Mouse (Mus musculus): ENCODE data around the gene Pin1. TPM values are rescaled to one million over a fixed set of nuclear protein-coding genes. Genes with fewer than 3 reads are reported as not detected.
"Not testable (repeated sequence)": the region's sequence is repeated elsewhere in the genome, so short reads cannot be mapped to it uniquely, and the experiment has no call there.

Gene Pin1
- 55.8 and 61.2 TPM in 2 replicates for polyA plus RNA-seq (2015; fragmentation: Nextera tagmentation; extraction: Ambion mirVana)

DNA sequence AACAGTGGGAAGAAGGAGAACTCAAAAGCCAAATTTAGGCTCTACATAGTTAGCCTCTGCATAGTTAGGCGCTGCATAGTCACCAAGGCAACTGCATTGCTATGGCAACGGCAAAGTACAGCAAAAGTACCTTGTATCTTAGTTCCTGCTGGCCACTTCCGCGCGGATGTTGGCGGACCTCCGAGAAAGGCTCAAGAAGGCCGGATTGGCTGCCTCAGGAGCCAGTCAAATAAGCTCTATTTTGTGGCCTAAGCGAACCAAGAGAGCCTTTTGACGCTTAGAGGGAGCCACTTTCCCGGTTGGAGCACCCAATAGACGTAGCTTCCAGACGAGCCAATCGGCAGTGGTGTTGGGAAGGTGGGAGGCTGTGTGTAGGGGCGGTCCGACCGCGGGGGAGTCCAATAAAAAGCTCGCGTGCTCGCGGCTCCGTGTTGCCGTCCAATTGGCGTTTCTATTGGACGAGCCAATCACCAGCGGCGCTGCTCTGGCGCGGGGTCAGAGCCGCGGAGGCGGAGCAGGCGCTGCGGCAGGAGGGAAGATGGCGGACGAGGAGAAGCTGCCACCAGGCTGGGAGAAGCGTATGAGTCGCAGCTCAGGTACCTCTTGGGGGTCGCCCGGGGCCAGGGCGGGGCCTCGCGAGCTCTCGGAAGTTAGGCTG is at the start of gene Pin1:
Pin1 (plus strand) TSS at position 494 of the 658 bp plus-strand sequence.
- Histone ChIP-seq H3K4me2 (replicated peaks; ENCODE audit: low read depth, low read length) (peak within 1 kb of the TSS; percentile 76), H3K4me3 (ENCODE audit: low read length) (peak within 1 kb of the TSS; percentile 88), H3K27me3 (ENCODE audit: insufficient read depth, low read length) (no peaks in the 10 kb centered on the region), H3K9ac (replicated peaks; ENCODE audit: low read length) (peak within 1 kb of the TSS; percentile 87), H3K4me1 (ENCODE audit: insufficient read depth, low read length) (peaks cover 21% of the 10 kb centered on the region), H3K27ac (ENCODE audit: low read length) (peak within 1 kb of the TSS; percentile 33), H3K9me3 (ENCODE audit: low read length) (no peaks in the 10 kb centered on the region), H3K36me3 (ENCODE audit: insufficient read depth, low read length) (peaks cover 25% of the 10 kb centered on the region)
- under 1% methylated on average over 45 of the region's 45 CpGs for WGBS
- ATAC-seq (ENCODE audit: low FRiP score, low TSS enrichment), result peak; percentile 99

DNA sequence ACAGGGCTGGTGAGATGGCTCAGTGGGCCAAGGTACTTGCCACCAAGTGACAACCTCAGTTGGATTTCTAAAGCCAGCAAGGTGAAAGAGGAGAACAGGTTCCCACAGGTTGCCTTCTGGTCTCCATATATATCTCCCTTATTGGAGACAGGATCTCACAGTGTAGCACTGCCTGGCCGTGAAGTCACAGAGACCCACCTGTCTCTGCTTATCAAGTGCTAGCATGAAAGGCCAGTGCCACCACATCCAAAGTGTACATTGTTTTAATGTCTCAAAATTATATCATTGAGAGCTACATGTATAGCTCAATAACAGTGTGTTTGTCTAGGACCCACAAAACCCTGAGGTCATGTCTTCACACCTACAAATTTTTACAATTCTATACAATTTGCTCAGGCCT is 45.6 kb upstream of the Pin1 start:
- no peaks in the 10 kb centered on the region; the same call in 1 of the 2 replicates for H3K9me3 ChIP-seq (ENCODE audit: low read length)
- no peak overlapping the region for H3K4me2 ChIP-seq (replicated peaks; ENCODE audit: low read depth, low read length)
- no peak overlapping the region for H3K27ac ChIP-seq (ENCODE audit: low read length)
- peaks cover 6% of the 10 kb centered on the region for H3K4me1 ChIP-seq (ENCODE audit: insufficient read depth, low read length)
- no peak overlapping the region for H3K4me3 ChIP-seq (ENCODE audit: low read length)
- no peaks in the 10 kb centered on the region for H3K27me3 ChIP-seq (ENCODE audit: insufficient read depth, low read length)
- peaks cover 6% of the 10 kb centered on the region; the same call in 1 of the 2 replicates for H3K36me3 ChIP-seq (ENCODE audit: insufficient read depth, low read length)
- H3K9ac ChIP-seq (replicated peaks; ENCODE audit: low read length), result no peak overlapping the region
- no peak for ATAC-seq (ENCODE audit: low FRiP score, low TSS enrichment)
- 97% methylated on average over 1 of the region's 1 CpGs for WGBS

DNA sequence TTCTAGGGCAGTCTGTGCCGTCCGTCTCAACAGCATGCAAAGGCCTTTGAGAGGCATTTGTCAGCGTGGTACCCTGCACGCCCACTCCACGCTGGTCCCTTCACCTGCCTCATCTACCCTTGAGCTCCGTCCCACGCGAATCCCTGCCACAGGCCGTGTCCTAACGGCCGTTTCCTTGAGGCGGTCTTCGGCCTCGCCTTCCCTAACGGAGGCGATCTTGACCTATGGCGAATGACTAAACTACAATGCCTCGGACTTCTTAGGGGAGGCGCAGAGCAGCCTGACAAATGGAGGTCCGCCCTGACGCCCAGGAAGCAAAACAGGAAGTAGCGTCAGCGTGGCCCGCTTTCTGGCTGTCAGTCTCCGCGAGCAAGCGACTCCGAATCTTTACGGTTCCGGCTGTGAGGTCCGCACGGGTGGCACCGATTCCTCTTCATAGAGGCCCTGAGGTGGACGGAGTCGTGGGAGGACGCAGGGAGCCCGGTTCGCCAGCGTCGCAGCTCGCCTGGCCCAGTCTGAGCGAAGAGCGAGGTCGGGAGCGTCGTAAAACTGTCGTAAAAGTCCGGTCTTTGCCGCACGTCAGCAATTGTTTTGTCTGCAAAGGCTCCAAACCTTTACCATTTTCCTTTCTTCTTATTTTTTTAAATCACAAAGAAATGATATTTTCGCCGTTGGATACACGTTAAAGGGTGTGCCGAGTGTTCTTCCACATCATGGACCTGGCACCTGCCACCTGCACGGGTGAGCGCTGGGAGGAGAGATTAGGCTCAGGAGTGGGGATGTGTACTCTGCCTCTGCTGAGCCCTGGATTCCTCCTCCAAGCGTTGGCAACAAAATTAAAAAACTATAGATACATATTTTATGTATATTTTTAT is 44.6 kb upstream of the Pin1 start:
- peak overlapping the region; percentile 98 for H3K27ac ChIP-seq (ENCODE audit: low read length)
- ATAC-seq (ENCODE audit: low FRiP score, low TSS enrichment), result peak; percentile 92
- H3K36me3 ChIP-seq (ENCODE audit: insufficient read depth, low read length), result peaks cover 6% of the 10 kb centered on the region; the same call in 1 of the 2 replicates
- H3K9me3 ChIP-seq (ENCODE audit: low read length), result no peaks in the 10 kb centered on the region; the same call in 1 of the 2 replicates
- peak overlapping the region; percentile 65 for H3K4me2 ChIP-seq (replicated peaks; ENCODE audit: low read depth, low read length)
- peaks cover 6% of the 10 kb centered on the region for H3K4me1 ChIP-seq (ENCODE audit: insufficient read depth, low read length)
- peak overlapping the region; percentile 86 for H3K9ac ChIP-seq (replicated peaks; ENCODE audit: low read length)
- H3K4me3 ChIP-seq (ENCODE audit: low read length), result peak overlapping the region; percentile 65
- H3K27me3 ChIP-seq (ENCODE audit: insufficient read depth, low read length), result no peaks in the 10 kb centered on the region
- under 1% methylated on average over 57 of the region's 57 CpGs for WGBS

DNA sequence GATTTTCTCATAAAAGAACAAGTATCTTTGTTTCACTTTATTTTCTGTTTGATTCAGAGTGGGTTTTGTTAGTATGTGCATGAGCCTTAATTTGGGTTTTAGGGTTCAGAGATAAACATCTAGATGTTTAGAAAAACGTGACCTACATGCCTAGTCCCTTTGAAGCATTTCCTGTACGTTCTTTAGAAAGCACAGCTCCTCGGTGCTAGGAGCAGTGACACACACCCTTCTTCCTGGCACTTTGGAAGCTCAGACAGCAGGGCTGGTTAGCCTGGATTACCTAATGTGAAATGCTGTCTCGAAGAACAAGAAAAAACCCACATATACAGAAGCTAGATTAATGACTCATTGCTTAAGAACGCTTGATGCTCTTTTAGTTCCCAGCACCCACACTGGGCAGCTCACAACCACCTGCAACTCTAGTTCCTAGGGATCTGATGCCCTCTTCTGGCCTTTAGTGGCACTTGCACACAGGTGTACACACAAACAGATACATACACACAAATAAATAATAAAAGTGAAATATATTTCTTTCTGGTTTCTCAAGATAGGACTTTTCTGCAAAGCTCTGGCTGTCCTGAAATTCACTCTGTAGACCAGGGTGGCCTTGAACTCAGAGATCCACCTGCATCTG is 41.9 kb upstream of the Pin1 start:
- no peak for ATAC-seq (ENCODE audit: low FRiP score, low TSS enrichment)
- Histone ChIP-seq H3K27ac (ENCODE audit: low read length) (no peak overlapping the region), H3K4me3 (ENCODE audit: low read length) (no peak overlapping the region), H3K9me3 (ENCODE audit: low read length) (no peaks in the 10 kb centered on the region; the same call in 1 of the 2 replicates), H3K9ac (replicated peaks; ENCODE audit: low read length) (no peak overlapping the region), H3K4me2 (replicated peaks; ENCODE audit: low read depth, low read length) (no peak overlapping the region), H3K27me3 (ENCODE audit: insufficient read depth, low read length) (no peaks in the 10 kb centered on the region), H3K36me3 (ENCODE audit: insufficient read depth, low read length) (peaks cover 6% of the 10 kb centered on the region; the same call in 1 of the 2 replicates), H3K4me1 (ENCODE audit: insufficient read depth, low read length) (peaks cover 6% of the 10 kb centered on the region)
- WGBS, result 81% methylated on average over 5 of the region's 5 CpGs

DNA sequence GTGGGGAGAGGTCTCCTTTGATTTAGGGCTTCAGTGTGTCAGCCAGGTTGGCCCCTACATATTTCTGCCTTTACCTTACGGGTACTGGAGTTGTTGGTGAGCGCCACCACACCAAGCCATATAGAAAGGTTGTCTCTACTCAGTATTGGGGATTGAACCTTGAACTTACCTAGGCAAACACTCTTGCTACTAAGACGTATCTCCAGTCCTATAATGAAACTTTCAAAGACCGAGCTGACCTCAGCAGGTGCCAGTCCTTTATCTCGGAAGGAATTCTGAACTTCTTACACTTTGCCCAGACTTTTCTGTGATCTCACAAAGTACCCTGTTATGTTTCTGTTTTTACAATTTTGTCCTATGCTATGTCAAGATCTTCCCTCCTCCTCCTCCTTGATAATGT is 39.9 kb upstream of the Pin1 start:
- Histone ChIP-seq H3K27me3 (ENCODE audit: insufficient read depth, low read length) (no peaks in the 10 kb centered on the region), H3K4me3 (ENCODE audit: low read length) (no peak overlapping the region), H3K9me3 (ENCODE audit: low read length) (no peaks in the 10 kb centered on the region; the same call in 1 of the 2 replicates), H3K4me1 (ENCODE audit: insufficient read depth, low read length) (no peaks in the 10 kb centered on the region), H3K27ac (ENCODE audit: low read length) (no peak overlapping the region), H3K4me2 (replicated peaks; ENCODE audit: low read depth, low read length) (no peak overlapping the region), H3K36me3 (ENCODE audit: insufficient read depth, low read length) (peaks cover 6% of the 10 kb centered on the region; the same call in 1 of the 2 replicates), H3K9ac (replicated peaks; ENCODE audit: low read length) (no peak overlapping the region)
- 72% methylated on average over 5 of the region's 5 CpGs for WGBS
- ATAC-seq (ENCODE audit: low FRiP score, low TSS enrichment), result no peak

DNA sequence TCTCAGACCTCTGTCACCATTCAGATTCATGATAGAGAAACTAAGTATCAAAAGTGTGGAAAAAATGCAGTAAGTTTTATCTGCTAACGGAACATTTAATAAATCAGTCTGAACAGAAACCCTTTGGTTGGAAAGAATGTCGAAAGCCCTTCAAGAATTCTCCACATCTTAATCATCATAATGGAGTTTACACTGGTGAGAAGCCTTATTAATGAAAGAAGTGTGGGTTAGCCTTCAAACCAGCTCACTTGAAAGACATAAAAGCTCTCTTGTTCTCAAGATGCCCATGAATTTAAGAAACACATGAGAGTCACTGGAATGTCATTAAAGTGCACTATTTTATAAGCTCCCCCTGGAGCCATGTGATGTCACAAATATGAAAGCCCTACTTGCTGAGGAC is 35.2 kb upstream of the Pin1 start:
- no peaks in the 10 kb centered on the region for H3K9me3 ChIP-seq (ENCODE audit: low read length)
- no peak overlapping the region for H3K27ac ChIP-seq (ENCODE audit: low read length)
- H3K36me3 ChIP-seq (ENCODE audit: insufficient read depth, low read length), result no peaks in the 10 kb centered on the region
- H3K27me3 ChIP-seq (ENCODE audit: insufficient read depth, low read length), result no peaks in the 10 kb centered on the region
- no peak for ATAC-seq (ENCODE audit: low FRiP score, low TSS enrichment)
- H3K4me3 ChIP-seq (ENCODE audit: low read length), result no peak overlapping the region
- WGBS, result 86% methylated on average over 2 of the region's 2 CpGs
- no peak overlapping the region for H3K9ac ChIP-seq (replicated peaks; ENCODE audit: low read length)
- H3K4me1 ChIP-seq (ENCODE audit: insufficient read depth, low read length), result no peaks in the 10 kb centered on the region
- no peak overlapping the region for H3K4me2 ChIP-seq (replicated peaks; ENCODE audit: low read depth, low read length)

DNA sequence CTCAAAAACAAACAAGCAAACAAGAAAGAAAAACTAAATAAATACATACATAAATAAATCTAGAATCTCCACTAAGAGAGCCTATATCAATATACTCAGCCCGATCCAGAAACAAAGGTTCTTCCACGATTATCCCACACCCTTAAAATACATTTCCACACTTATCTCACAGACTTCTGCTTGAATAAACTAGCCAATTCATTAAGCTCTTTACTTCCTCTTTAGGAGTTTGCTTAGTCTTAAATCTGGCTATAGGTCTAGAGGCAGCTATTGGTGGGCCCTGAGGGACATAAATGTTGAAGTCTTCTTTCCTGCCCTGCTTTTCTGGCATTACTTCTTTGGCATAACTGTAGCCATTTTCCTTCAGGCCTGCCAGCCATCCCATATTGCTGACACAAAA is 20.6 kb upstream of the Pin1 start:
- H3K27me3 ChIP-seq (ENCODE audit: insufficient read depth, low read length), result no peaks in the 10 kb centered on the region
- 98% methylated on average over 2 of the region's 2 CpGs for WGBS

DNA sequence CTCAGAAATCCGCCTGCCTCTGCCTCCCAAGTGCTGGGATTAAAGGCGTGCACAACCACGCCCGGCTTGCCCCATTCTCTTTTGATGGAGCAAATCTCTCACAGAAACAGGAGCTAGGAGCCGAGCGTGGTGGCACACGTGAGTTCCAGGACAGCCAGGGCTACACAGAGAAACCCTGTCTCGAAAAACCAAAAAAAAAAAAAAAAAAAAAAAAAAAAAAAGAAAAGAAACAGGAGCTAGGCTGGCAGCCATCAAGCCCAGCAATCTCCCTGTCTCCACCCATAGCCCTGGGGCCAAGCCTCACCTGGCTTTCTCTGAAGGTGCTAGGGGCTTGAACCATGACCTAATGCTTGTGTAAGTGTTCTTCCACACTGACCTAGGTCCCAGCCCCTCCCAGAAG is 16.2 kb upstream of the Pin1 start:
- not testable (repeated sequence) for H3K27me3 ChIP-seq (ENCODE audit: insufficient read depth, low read length); H3K27ac ChIP-seq (ENCODE audit: low read length); H3K9ac ChIP-seq (replicated peaks; ENCODE audit: low read length); H3K9me3 ChIP-seq (ENCODE audit: low read length); H3K4me3 ChIP-seq (ENCODE audit: low read length); H3K4me2 ChIP-seq (replicated peaks; ENCODE audit: low read depth, low read length); H3K4me1 ChIP-seq (ENCODE audit: insufficient read depth, low read length); ATAC-seq (ENCODE audit: low FRiP score, low TSS enrichment)
- peaks cover 24% of the 10 kb centered on the region for H3K36me3 ChIP-seq (ENCODE audit: insufficient read depth, low read length)
- 88% methylated on average over 8 of the region's 8 CpGs for WGBS

More for the DNA sequence above, 20.6 kb upstream of the Pin1 start:
- no peak for ATAC-seq (ENCODE audit: low FRiP score, low TSS enrichment)
- H3K27ac ChIP-seq (ENCODE audit: low read length), result no peak overlapping the region
- H3K4me2 ChIP-seq (replicated peaks; ENCODE audit: low read depth, low read length), result no peak overlapping the region
- H3K4me3 ChIP-seq (ENCODE audit: low read length), result no peak overlapping the region
- H3K9me3 ChIP-seq (ENCODE audit: low read length), result no peaks in the 10 kb centered on the region
- 0 out of 2 replicates have a peak, but pooled peaks cover 2% of the 10 kb centered on the region for H3K36me3 ChIP-seq (ENCODE audit: insufficient read depth, low read length)
- H3K4me1 ChIP-seq (ENCODE audit: insufficient read depth, low read length), result no peaks in the 10 kb centered on the region
- H3K9ac ChIP-seq (replicated peaks; ENCODE audit: low read length), result no peak overlapping the region

DNA sequence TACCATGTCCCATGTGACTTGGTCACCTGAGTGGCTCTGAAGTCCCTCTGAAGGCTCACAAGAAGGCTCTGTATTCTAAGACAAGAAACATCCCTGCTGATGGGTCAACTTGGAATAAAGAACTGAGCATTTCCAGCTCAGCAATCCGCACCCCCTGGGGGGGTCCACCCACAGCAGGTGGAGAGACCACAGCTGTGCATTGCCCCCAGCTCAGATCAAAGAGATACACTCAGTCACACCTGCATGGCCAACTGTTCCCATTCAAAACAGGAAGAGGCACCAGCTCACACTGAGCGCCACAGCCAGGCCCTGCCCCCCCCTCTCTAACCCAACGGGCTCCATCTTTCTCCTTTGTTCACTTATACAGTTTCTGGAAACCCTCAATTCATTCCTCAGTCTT is 15.6 kb upstream of the Pin1 start:
- WGBS, result 71% methylated on average over 3 of the region's 3 CpGs
- ATAC-seq (ENCODE audit: low FRiP score, low TSS enrichment), result no peak
- no peaks in the 10 kb centered on the region for H3K9me3 ChIP-seq (ENCODE audit: low read length)
- H3K27ac ChIP-seq (ENCODE audit: low read length), result no peak overlapping the region
- peaks cover 7% of the 10 kb centered on the region for H3K4me1 ChIP-seq (ENCODE audit: insufficient read depth, low read length)
- no peak overlapping the region for H3K4me3 ChIP-seq (ENCODE audit: low read length)
- peaks cover 24% of the 10 kb centered on the region for H3K36me3 ChIP-seq (ENCODE audit: insufficient read depth, low read length)
- no peak overlapping the region for H3K9ac ChIP-seq (replicated peaks; ENCODE audit: low read length)
- no peaks in the 10 kb centered on the region for H3K27me3 ChIP-seq (ENCODE audit: insufficient read depth, low read length)
- no peak overlapping the region for H3K4me2 ChIP-seq (replicated peaks; ENCODE audit: low read depth, low read length)

Measured in kidney, embryonic 16.5 days (tissue).